Mouse (Mus musculus): Measurements from ENCODE around the gene Gm17324.

The Gm17324 gene

DNA sequence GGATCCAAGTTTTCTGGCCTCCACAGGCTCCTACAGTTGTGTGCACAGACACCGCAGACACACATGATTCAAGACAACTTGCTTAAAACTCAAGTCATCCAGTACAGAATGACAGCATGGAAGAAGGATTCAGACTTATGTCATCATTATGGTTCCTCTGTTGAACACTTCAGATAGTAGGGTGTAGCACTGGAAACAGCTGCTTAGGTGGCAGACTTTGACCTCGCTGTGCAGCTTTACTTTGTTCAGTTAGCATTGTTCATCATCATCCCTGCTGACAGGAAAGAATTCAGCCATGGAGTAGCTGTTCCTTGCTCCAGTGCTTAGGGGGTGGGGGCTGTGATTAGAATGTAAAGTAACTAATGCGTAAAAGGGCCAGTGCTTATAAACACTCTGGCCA, 17.1 kb upstream of the Gm17324 start:
- no peak for DNase-seq (ENCODE audit: low read depth, low spot score)

DNA sequence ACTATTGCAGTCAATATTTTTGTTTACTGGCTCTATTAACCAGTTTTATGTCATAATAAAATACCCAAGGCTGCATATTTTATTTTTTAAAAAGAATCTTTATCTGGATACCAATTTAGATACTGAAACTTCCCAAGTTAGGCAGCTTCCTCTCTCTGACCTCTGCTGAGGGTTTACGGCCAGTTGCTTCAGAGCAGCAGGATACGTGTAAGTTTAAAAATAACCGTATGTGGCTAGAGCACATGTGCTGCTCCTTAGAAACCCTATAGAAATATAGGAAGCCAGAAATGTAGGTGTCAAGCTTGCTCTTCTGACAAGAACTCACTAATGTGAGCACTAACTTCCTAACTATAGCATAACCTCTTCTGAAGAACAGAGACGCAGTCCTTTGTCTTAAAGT, 14.8 kb upstream of the Gm17324 start:
- DNase-seq (ENCODE audit: low read depth, low spot score) = no peak

DNA sequence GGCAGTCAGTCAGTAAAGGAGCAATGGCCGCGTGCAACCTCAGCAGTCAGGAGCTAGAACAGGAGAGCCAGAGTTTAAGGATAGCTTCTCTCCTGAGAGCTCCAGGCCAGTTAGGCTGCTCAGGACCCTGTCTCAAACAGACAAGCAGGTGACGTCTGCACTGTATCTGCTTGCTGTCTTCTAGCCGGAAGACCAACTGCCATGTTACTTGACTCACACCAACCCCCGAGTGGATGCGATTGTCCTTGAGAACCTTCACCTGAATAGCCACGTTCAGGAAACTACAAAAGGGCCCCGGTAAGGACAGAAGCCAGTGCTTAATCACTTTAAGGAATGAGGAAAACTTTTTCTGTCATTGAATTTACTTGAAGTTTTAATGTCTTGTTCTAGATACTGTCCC, 8.4 kb upstream of the Gm17324 start:
- DNase-seq (ENCODE audit: low read depth, low spot score) = no peak

DNA sequence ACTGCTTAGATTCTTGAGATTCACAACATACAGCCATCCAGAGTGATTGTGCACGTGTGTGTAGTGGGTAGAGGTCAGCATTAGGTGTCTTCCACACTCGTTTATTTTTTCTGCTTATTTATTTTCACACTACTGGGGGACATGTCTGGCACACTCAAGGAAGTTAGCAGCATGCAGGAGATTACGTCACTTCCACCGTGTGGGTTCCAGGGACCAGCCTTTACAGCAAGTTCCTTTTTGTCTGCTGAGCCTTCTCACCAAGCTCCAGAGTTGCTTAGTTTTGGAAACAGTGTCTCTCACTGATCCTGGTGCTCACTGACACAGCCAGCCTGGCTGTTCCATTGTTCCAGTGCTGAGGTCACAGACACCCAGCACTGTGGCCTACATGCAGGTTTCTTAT, 2.8 kb upstream of the Gm17324 start:
- no peak for DNase-seq (ENCODE audit: low read depth, low spot score)

DNA sequence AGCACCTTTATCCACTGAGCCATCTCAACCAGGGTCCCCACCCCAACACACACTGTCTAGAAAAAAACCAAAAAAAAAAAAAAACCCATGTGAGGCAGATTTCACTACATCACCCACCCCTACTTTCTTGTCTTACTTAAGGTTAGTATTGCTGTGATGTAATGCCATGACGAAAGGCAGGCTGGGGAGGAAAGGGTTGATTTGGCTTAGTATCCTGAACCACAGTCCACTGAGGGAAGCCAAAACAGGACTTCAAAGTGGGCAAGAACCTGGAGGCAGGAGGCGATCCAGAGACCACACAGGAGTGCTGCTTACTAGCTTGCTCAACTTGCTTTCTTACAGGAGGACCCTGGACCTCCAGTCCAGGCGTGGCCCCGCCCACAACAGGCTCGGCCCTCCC, 1.8 kb upstream of the Gm17324 start:
- no peak for DNase-seq (ENCODE audit: low read depth, low spot score)

DNA sequence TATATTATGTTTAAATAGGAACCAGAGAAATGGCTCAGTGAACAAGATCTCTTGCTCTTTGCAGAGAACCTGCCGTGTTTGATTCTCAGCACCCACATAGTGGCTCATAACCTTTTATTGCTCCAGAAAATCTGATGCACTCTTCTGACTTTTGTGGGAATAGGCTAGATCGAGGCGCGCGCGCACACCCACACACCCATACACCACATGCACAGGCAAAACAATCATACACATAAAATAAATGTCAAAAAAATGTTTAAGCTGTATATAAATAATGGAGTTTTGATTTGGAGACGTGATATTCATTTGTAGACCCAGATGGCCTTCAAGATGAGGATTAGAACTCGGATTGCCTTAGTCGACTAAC, 997 bp downstream of the Gm17324 start:
- DNase-seq (ENCODE audit: low read depth, low spot score) = no peak

DNA sequence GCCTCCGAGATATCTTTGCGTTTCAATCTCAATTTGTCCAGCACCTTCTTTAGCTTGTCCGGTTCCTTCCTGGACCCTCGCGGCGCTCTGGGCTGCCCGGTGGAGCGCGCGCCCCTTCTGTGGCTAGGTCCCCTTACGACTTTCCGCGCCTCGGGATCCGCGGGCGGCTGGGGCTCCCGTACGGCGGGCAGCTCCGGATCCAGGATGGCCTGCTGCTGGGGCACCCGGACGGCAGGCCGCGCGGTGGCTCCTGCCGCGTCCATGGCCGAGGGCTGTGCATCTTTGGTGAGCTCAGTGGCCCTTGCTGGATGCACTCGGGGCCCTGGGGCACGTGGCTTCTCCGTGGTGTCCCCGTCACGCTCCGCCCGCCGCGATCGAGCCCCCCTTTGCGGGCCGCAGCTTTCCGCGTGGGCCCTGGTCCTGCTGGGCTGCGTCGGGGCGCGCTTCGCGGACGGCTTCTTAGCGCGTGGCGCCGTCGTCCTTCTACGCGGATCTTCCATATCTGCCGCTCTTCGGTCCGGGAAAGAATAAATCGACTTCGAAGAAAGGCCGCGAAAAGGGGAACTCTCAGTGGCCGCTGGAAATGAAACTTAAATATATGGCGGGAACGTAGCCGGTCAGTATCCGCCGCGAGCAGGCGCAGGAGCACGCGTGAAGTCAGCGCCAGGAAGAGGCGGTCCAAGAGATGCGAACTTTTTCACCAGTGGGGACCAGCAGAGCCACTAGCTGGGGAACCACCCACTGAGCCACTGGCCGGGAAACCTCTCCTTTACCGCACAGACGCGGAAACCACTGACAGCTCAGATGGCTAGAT, 5.8 kb downstream of the Gm17324 start, which contains the start of gene Cgas:
Gene Cgas (minus strand): TSS at position 659 of the 814 bp plus-strand sequence.
- DNase-seq (ENCODE audit: low read depth, low spot score) = no peak

DNA sequence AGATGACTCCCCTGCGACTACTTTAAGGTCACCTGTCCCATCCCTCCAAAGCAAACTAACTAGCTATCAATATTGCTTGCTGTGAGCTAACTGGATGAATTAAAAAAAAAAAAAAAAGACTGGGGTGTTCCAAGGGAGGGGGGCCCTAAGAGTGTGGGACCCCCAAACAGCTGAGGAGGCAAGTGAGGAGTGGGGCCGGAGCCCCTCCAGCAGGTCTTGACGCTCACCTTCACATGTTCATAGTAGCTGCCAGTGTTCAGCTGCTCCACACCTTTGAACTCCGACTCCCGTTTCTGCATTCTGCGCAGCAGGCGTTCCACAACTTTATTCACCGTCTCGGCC, 6.4 kb downstream of the Gm17324 start:
- DNase-seq (ENCODE audit: low read depth, low spot score) = no peak

DNA sequence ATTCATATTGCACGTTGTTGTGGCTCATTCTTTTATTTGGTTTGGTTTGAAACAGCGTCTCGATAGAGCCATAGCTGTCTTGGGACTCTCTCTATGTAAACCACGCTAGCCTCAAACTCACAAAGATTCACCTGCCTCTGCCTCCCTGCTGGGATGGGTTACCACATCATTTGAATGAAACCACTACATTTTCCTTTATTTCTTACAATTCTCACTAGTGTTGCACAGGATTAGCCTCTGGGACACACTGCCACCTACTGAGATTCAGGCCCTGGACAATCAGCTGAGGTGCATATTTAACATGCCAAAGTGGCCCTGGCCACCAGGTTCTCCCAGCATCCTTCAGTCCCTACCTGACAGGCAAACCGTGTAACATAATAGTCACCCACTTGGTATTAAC, 9.2 kb downstream of the Gm17324 start:
- DNase-seq (ENCODE audit: low read depth, low spot score) = no peak

DNA sequence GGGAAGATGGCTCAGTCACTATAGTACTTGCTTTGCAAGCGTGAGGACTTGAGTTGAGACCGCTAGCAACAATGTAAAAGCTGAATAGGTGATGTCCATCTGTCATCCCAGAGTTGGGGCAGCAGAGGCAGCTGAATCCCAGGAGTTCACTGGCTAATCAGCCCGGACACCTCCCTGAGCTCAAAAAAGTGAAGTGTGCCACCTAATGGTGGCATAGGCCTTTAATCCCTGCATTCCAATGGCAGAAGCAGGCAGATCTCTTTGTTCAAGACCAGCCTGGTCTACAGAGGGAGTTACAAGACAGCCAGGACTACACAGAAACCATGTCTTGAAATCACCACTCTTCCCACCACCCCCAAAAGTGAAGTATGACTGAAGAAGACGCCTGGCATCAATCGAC, 16.1 kb downstream of the Gm17324 start:
- DNase-seq (ENCODE audit: low read depth, low spot score) = no peak

DNA sequence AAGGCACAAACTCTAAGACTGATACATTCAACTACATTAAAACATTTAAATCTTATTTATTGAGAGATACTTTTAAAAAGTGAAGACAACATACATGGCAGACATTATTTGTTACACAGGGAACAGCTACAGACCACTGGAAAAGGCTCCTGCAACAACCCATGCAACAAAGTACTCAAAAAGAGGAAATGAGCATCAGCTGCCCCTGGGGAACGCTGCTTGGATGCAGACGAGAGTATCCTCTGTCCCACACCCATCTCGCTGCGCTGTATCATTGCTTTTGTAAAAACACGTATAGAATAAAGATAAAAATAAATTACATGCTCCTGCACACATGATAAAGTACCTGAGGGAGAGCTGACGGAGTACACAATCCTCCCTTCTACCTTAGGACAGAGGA, 18.1 kb downstream of the Gm17324 start:
- DNase-seq (ENCODE audit: low read depth, low spot score) = no peak

DNA sequence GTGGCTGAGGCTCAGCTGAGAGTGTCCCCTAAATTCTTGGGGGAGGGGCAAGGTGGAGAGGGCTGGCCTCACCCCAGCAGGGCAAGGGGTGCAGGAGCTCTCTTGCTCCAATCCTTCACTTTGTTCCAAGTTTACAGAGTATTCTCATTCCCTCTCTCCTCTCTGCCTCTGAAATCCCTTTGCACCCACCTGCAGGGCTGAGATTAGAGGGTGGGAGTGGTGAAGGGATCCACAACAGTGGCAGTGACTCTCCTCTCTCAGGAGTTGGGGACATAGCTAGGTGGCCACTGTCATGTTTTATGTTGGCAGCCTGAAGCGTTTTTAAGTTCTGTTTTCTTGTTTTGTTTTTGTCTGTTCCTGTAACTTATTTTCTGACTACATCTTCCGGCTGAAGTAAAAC, 19.0 kb downstream of the Gm17324 start:
- DNase-seq (ENCODE audit: low read depth, low spot score) = no peak

DNA sequence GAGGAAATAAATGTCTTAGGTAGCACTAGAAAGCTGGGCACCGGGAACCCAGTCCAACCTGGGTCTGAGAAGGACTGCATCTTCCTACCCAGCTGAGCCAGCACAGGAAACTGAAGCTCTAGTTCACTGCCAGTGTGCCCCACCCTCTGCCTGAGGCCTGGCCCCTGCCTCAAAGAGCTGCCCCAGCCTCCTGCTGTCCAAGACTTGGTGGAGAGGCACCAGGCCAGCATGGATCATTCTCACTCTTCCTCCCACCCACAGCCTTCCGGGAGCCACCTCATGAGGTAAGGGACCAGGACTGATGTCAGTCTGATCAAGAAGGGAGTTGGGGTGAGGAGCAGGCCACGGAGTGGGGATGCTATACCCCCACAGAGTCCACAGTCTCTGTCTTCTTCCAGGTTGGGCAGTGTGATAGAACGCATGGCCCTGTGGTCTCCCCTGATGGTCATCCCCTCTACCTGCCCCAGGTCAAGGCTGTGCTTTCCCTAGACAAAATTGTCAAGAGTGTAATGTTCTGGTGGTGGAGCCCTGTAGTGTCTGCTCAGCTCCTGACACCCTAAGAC, 19.6 kb downstream of the Gm17324 start:
- DNase-seq (ENCODE audit: low read depth, low spot score) = no peak

DNA sequence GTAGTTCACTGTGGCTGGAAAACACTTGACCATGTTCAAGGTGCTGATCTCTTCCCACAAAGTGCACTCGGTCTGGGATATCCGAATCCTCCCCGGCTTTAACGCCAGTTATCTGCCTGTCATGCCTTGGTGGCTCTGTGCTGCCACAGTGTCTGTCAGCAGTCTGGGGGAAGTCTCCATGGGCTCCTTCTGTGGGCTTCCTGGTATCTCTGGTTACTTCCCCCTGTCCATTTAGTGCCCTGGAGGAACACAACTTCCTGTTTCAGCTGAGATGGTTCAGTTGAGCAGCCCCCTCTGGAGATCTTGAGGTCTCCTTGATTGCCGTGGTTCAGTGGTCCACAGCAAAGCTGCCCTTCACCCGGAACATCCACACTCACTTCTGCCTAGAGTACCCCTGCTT, 20.4 kb downstream of the Gm17324 start:
- no peak for DNase-seq (ENCODE audit: low read depth, low spot score)

DNA sequence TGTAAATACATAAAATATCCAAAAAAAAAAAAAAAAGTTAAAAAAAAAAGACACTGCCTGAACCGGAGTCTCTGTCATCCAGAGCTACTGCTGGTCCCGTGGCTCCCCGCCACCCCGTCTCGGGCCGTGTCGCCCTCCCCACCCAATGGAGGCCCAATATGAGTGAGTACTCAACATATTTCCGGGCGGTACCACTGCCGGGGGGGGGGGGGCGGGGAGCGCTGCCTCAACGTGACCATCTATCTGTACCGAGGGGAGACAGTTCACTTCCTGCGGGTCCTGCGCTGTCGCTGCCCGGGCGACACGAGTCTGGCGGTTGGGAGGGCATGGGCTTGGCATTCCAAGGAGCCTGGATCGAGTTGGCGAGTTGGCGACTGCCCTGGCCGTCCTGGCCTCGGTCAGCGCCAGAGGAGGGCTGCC, 21.2 kb downstream of the Gm17324 start:
- no peak for DNase-seq (ENCODE audit: low read depth, low spot score)

DNA sequence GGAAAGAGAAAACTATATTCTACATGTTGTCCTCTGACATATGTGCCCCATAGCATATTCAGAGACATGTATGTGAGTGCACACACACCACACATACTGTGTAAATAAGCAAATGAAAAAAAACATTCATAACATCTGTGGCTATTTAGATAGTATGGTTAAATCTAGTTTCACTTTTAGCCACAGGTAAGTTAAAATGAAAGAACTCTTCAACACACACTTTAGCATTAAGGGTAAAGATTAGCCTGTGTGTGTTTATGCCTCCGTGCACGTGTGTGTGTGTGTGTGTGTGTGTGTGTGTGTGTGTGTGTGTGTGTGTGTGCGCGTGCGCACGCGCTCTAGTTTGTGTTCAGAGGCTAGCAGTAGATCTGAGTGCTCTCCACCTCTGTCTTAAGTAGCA, 47.0 kb downstream of the Gm17324 start:
- DNase-seq (ENCODE audit: low read depth, low spot score) = no peak

DNA sequence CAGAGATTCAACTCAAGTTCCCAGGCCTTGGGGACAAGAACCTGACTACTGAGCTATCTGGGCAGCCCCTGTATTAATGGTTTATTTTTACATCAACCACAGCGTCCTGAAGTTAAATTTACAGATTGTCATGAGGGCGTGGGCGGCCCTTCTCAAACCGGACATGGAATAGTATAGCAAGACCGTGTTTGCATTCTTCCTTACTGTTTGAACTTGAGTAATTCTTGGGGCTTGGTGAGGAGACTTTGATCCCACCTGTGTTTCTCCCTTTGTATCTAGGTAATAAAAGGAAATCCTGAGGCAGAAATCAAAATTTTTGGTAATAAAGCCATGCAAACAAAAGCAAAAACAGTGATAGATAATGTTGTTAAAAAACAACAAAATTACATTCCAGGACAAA, 48.0 kb downstream of the Gm17324 start:
- no peak for DNase-seq (ENCODE audit: low read depth, low spot score)
